Mouse (Mus musculus): ENCODE results near the gene Cfap61.
"Not testable (repeated sequence)": the region's sequence is repeated elsewhere in the genome, so short reads cannot be mapped to it uniquely, and the experiment has no call there.

The Cfap61 gene
- long read RNA-seq, experiment 1, partial matches to known transcripts, result 5 of 5 reads
- long read RNA-seq, experiment 1, other reads (novel, unspliced or antisense), result 0 of 5 reads
- long read RNA-seq, experiment 2, partial matches to known transcripts, result 18 of 18 reads
- long read RNA-seq, experiment 2, other reads (novel, unspliced or antisense), result 0 of 18 reads

DNA sequence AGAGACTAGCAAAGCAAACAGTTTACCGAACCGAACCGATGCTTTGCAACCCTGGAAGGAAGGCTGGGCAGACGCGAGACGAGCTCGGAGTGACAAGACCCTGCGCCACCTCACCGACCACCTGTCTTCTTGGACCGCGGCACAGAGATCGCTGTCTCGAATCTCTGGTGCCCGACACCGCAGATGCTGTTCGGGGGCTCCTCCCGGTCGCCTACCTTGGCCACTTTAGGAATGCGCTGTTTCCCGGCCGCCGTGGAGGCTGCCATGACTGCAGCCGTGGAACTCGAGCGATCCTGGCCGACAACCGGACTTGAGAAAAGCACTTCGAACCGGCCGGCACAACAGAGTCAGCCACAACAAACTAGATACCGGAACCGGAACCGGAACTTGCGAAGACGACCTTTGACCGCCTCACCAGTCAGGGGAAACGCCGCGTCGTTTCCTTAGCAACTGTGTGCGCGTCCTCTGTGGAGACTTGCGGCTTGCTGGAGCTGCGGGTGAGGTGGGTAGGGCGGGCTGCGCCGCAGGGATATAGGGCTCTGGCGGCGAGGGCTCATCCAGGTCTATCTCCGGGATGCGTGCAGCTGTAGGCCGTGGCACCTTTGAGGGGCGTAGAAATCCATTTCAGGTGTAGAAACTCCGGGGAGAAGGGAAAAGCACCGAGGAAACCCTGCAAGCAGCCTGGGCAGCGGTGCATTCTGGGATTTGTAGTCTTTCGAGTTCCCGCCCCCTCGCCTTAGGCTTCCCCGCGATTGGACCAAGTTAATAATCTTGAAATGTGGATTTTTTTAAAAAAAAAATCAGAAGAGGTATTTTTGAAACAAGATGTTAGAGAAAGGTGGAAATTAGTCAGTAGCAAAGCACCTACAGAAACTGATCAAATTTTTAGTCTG, at the start of gene Cfap61, which contains the start of gene Crnkl1:
Gene Cfap61, plus strand, starts transcription at position 446 of the 893 bp plus-strand sequence.
Gene Crnkl1, minus strand, starts transcription at position 676 of the 893 bp plus-strand sequence.
- intact Hi-C loops (cut with DNase I), result no loop called here

DNA sequence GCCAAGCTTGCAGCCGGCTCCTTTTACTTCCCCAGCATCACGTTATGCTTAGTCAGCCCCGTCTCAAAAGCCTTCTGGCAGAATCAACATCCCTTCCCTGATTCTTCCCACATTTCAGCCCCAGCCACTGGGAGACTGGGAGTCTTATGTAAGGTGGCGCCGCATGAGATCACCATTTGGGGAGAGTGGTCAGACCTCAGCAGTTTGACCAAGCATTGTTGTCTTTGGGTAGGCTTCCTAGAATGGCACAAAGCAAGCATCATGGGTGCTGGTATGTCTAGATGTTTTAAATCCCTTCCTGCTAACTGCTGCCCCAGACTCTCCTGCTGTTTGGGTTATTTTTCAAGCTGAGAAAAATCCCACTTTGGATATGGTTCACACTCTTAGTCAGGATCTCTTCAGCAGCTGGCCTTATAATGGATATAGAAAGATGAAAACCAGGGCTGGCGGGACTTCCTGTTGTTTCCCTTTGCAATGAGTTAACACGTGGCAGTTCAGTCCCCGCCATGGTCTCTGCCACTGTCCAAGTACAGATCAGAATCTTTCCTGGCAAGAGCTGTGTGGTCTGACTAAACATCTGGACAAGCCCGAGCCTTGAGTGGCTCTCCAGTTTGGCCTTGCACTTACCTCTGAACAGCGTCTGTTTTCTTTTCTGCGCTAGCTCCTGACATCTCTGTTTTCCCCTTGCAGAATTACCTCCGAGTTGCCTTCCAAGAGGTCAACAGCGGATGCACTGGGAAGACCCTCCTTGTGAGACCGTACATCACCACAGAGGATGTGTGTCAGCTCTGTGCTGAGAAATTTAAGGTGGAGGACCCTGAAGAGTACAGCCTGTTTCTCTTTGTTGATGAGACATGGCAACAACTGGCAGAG, 49.4 kb upstream of the Cfap61 start:
- intact Hi-C loops (cut with DNase I), result loop anchor here (5.0 kb wide), 1 partner anchor 188 kb away; no protein-coding TSS in a partner anchor

DNA sequence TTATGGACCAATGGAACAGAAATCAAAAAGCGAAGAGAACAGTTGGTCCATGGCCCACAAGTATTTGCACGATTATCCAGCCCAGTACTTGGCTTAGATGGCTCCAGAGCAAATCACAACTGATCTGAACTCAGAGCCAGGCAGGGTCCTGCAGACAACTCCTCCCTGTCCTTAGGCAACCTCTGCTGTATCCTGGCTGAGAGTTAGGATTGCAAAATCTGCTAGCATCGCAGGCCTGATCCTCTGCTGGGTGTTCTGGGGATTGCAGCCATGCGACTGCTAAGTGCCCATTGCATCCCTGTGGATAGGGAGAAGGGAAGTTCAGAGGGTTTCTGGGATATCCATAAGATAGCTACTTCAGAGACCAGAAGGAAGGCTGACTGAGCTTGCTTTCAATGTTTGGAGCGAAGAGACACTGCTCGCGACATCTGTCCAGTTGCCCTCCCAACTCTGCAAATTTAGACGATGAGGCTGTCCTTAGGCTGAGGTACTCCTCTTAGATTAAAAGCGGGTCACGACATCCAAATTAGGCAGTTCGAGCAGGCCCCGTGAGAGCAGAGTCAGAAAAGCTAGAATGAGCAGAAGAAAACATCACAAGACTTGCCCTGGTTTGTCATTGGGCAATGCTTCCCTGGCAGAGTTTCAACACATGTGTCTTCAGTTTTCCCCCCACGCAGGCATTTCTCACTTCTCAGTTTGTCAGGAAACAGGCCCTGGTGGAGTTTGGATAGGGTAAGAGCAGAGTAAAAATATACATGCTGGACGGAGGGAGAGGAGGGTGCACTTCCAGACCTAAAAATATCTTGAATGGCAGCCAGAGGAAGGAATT, 46.4 kb upstream of the Cfap61 start:
- intact Hi-C loops (cut with DNase I), result no loop called here

DNA sequence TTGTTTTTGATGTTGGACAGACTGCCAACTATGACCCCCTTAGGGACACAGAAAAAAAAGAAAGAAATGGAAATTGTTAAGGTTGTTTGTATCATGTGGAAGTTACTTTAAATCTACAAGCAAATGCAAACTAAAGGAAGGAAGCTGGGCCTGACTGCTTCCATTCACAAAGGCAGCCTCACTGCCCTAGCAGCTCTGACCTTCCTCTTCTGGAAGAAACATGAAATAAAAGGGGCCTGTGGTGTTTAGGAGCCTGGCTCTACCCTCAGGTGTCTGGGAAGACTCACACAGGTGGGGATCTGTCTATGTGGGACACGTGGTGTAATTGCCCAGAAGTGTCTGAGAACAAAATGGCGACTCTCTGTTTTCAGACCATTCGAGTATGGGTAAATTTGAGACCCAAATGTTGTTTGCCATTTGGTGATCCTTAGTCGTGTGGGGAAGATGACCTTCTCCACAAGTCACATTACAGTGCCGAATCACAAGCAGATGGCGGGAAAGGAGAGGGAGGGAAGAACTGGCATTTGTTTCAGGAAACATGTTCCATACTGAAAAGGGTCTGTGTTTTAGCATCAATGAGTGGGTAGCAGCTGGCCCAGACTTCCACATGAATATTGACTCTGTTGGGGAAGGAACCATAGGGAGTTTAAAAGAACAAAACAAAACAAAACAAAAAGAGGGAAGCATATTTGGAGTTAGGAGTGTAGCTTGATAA, 45.7 kb upstream of the Cfap61 start:
- intact Hi-C loops (cut with DNase I), result no loop called here

DNA sequence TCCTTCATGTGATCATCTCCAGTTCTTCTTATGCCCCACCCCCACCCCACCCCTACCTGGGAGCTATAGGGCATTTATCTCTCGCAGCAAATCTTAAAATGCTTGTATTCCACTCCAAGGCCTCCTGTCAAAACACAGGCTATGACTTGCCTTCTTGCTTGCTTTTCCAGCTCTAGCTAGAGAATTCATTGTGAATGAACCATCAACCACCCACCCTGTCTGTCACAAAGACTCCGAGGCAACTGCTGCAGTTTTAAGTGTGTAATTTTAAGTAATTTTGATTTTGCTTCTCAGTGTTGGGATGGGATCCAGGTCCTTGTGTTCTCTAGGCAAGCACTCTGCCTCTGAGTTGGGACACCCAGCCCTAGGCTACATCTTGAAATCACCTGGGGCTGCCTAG, 44.0 kb upstream of the Cfap61 start:
- intact Hi-C loops (cut with DNase I), result no loop called here

DNA sequence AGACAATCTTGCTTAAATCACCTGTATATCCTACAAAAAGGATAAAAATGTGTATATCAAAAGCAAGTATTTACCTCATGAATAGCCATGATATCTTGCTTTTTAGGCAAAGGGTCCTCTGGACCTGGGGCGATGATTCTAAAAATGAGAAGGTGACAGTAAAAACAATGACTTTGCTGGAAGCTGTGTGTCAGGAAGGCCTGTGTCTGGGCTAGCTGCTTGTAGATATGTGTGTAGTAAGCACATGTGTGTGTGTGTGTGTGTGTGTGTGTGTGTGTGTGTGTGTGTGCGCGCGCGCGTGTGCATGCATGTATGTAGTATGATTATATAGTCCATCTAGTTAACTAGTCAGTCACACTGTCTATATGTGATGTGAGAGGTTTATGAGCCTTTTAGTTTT, 40.8 kb upstream of the Cfap61 start:
- intact Hi-C loops (cut with DNase I), result no loop called here

DNA sequence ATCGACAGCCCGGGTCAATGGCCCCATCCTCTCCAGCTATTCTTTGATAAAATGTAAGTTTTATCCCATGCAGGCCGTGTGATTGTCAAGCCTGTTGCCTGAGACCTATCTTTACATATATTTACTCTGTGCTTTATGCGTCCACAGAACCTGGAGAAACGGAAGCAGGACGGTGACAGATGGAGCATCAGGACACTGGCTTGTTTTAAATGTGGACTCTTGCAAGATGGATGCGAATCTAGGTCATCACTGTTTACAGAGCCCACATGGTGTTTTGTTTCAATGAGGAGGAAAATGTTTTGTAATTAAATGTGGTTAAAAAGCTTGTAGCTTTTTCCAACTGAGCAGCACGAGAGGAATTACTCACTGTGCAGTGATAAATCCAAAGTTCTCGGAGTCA, 36.5 kb upstream of the Cfap61 start:
- intact Hi-C loops (cut with DNase I), result no loop called here

DNA sequence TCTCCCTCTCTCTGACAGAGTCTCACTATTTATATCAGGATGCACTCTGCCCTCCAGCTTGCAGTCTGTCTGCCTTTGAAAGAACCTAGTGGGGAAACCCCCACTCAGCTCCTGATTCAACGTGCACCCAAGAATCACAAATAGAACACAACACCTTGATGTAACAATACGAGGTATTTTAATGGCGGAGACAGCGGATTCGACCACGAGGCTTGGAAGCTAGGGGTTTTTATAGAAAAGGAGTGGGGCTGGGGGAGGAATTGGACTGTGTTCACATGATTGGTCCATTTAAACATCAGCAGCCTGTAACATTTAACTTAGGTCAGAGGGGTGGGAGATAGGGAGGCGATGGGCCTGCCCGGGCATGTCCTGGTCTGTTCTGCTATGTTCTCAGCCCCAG, 34.3 kb upstream of the Cfap61 start:
- intact Hi-C loops (cut with DNase I), result loop anchor here (5.0 kb wide), 1 partner anchor 203 kb away; no protein-coding TSS in a partner anchor

DNA sequence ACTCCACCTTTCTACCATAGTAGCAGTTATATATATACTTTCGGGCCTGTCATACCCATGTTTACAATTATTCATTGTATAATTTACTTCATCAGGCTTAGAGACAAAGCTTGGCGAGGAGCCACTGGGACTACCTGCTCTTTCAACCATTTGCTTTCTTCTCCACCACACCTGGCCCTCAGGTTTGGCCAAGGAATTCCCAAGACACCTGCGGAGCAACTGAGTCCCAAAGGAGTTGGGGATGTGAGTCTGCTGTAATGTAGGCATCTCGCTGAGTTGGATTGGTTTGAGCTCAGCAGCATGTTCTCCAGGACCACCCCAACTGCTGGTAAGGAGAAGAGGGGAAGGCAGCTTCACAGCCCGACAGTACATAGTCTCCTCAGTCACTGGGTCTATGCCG, 32.7 kb upstream of the Cfap61 start, which contains the start of gene Naa20:
Gene Naa20, plus strand, starts transcription at position 239 of the 400 bp plus-strand sequence.
- intact Hi-C loops (cut with DNase I), result loop anchor here (5.0 kb wide), 1 partner anchor 205 kb away; no protein-coding TSS in a partner anchor

DNA sequence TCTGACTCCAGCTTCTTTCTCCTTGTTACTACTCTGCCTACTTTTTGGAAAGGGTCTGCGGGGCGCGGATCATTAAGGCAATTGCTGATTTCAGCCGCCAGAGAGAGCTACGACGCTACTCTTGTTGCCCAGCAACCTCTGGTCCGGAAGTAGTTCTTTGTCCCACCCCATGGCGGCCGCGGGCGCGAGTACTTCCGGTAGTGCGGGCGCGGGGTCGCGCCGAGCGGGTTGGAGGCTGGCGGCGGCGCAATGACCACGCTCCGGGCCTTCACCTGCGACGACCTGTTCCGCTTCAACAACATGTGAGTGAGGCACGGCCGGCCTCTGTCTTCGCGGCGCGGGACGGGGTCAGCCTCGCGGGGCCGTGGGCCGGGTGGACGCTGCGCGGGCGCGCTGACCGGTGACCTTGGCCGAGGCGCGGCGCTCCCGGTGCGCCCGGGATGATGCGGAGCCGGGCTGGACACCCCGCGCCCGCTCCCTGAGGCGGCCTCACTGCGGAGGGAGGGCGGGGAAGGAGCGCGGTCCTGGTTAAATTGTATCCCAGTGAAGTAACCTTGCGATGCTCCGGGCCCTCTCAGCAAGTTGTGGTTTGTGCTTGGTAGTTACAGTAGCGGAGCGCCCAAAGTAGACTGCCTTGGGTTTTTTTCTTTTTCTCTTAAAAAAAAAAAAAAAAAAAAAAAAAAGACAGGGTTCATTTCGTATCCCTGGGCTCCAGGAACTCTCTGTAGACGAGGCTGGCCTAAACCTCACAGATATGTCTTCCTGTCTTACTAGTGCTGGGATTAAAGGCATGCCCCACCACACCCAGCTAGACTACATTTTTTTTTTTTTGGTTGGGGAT, 31.3 kb upstream of the Cfap61 start:
- intact Hi-C loops (cut with DNase I), result loop anchor here (5.0 kb wide), 1 partner anchor 206 kb away; no protein-coding TSS in a partner anchor

DNA sequence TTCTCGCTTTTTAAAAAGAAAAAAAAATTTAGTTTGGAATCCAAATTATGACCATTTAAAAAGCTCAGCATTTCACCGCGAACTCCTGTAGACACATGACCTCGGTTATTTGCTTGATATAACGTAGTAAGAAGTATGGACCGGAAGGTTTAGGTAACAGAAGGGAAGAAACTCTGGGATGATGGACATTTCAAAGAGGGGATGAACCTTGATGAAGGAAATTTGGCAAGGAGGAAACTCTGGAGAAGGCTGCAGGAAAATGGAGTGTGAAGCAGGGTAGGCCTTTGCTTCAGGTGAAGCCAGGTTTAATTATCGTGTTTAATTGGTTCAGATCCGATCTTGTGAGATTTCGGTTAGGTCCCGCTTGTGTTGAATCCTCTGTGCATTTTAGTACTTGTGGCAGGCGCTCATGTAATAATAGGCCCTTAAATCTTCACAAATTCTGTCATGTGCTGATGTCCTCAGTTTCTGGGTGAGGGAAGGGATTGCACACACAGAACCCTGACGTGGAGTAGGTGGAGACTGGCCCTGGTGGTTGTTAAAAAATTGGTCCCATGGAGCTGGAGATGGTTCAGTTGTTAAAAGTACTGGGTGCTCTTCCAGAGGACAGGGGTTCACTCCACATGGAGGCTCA, 30.5 kb upstream of the Cfap61 start:
- intact Hi-C loops (cut with DNase I), result loop anchor here (5.0 kb wide), 1 partner anchor 207 kb away; no protein-coding TSS in a partner anchor

DNA sequence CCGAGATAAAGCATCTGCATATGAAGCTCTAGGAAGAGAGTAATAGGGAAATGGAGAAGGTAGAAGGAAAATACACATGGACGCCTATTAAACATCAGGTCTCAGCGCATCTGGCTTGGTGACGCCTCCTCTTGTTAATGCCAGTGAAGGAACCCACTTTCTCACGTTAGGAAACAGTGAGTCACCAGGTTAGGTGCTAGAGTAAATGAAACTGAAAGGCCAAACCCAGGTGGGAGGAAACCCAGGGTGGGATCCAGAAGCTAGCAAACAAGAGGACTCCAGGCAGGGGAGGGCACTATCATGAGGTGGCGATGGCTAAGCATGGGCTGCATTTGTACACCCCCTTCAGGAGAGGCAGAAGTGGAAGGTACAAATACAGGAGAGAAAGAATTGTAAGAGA, 29.4 kb upstream of the Cfap61 start:
- intact Hi-C loops (cut with DNase I), result no loop called here

DNA sequence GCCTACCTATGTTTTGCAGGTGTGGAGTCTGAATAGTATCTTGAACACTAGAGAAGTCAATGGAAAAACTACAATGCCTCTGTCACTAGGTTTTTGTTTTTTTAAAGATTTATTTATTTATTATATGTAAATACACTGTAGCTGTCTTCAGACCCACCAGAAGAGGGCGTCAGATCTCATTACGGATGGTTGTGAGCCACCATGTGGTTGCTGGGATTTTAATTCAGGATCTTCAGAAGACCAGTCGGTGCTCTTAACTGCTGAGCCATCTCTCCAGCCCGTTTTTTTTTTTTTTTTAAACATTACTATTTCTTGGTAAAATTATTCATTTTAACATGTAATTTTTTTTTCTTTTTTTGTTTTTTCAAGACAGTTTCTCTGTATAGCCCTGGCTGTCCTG, 28.7 kb upstream of the Cfap61 start:
- intact Hi-C loops (cut with DNase I), result not testable (repeated sequence)

DNA sequence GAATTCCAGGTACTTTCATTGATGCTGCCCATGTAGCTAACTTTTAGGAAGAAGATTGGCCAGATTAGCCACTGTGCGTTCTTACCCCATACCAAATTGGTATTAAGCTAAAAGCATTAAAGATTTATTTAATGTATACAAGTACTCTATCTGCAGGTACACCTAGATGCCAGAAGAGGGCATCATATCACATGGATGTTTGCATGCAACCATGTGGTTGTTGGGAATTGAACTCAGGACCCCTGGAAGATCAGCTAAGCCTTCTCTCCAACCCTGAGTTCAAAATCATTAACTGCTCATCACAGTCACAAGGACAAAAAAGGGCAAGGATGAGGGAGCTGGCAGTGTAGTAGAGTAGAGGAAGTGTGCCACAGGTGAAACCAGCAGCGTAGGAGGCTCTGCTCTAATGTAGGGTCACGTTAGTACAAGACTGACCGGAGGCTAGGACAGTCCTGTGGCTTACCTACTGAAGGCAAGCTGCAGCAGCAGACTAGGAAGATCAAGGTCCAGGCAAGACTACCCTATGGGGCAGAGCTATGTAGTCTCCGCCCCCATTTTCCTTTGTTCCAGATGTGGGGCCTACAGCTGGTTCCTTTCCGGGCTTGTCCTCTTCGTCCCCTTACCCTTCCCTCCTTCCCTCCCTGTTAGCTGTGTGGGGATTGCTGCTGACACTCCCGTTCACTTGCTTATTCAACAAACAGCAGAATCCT, 13.5 kb upstream of the Cfap61 start:
- intact Hi-C loops (cut with DNase I), result no loop called here

DNA sequence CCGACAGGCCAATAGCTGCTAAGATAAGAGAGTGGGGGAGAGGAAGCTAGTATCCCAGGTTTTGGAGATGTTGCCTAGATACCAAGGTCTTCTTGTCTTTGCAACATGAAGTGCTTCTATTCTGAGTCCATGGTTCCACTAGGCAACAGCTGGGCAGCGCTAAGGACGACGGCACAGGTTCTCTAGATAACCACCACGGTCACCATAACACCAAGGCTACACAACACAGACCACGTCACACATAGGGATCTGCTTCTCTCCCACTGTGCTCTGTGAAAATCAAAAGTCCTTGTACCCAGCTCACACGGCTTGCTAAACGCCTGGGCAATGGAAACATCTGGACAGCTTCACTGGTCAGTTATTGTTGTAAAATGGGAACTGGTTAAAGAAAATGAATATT, 2.4 kb downstream of the Cfap61 start:
- intact Hi-C loops (cut with DNase I), result no loop called here

DNA sequence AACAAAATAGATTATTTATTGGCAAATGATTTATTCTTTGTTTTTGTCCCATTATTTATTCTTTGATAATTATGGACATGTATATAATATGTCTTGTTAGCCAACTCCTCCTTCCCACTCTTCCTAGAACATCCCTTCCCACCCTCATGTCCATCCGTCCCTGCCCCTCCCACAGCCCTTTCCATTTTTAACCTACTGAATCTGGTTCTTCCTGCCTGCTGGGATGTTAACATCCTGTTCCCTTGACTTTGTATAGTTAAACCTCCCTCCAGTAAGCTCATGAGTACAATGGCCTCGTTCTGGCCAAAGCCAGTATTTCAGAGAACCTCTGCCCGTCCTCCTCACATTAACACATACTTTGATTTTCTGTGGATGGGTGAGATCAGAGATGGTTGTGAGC, 6.8 kb downstream of the Cfap61 start:
- intact Hi-C loops (cut with DNase I), result no loop called here

DNA sequence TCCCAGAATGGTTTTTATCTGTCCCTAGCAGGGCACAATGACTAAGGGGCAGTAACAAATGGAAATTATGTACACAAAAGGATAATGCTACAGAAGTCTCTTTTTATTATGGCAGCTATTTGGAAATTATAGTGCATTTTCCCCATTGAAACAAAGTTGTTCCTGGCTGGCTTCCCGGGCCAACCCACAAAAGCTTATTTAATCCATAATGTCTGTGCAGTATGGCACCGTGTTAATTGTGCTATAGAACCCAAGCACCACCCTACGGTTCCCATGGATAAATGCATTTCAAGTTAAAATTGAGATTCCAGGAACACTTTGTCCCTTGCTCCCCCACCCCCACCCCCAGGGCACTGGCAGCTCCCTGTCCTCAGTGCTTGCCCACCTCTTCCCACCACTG, 9.7 kb downstream of the Cfap61 start:
- intact Hi-C loops (cut with DNase I), result no loop called here

Measured in adrenal gland (tissue).